Mouse (Mus musculus) forebrain, embryonic 13.5 days (tissue): ENCODE measurements around the gene Slit3. TPM values are rescaled to one million over a fixed set of nuclear protein-coding genes. Genes with fewer than 3 reads are reported as not detected.
A peak's percentile ranks its signal among the peaks of the same experiment; 100 is the strongest.

Experiments used
- ATAC-seq: fragments of 200-750 bp; cut with Nextera tagmentation; 2 replicates; pipeline ENCODE4 v1.8.0; 2017
- H3K27ac ChIP-seq: fragments of 300-500 bp; sonication (generic); 2 replicates; pipeline ENCODE4 v1.5.1; 2015; ENCODE audit warnings: inconsistent platforms, mild to moderate bottlenecking, moderate library complexity
- H3K27me3 ChIP-seq: fragments of 300-500 bp; sonication (generic); 2 replicates; pipeline ENCODE4 v1.6.1; 2015; ENCODE audit warnings: mild to moderate bottlenecking, inconsistent platforms
- H3K36me3 ChIP-seq: fragments of 300-500 bp; sonication (generic); 2 replicates; pipeline ENCODE4 v1.6.1; 2015; ENCODE audit warnings: mild to moderate bottlenecking, inconsistent platforms; ENCODE audit not compliant: poor library complexity, severe bottlenecking
- H3K4me1 ChIP-seq: fragments of 300-500 bp; sonication (generic); 2 replicates; pipeline ENCODE4 v1.6.1; 2015; ENCODE audit warnings: inconsistent platforms
- H3K4me2 ChIP-seq: fragments of 300-500 bp; sonication (generic); 2 replicates; pipeline ENCODE4 v1.6.1; 2015; ENCODE audit warnings: inconsistent platforms, mild to moderate bottlenecking, moderate library complexity
- H3K4me3 ChIP-seq: fragments of 300-500 bp; sonication (generic); 2 replicates; pipeline ENCODE4 v1.5.1; 2015; ENCODE audit warnings: mild to moderate bottlenecking, inconsistent platforms
- H3K9ac ChIP-seq: fragments of 300-500 bp; sonication (generic); 2 replicates; pipeline ENCODE4 v1.6.1; 2015; ENCODE audit warnings: mild to moderate bottlenecking, inconsistent platforms
- H3K9me3 ChIP-seq: fragments of 300-500 bp; sonication (generic); replicated peaks from 2 replicates; pipeline ENCODE4 v1.6.1; 2016; ENCODE audit warnings: inconsistent platforms
- WGBS: fragments of 180-500 bp; shearing (Covaris S2); methylation state at CpG from one replicate; pipeline ENCODE4 v1.1.7; 2015; 5-methylcytosine and 5-hydroxymethylcytosine counted together
- polyA plus RNA-seq: library from polyadenylated mRNA; unstranded; fragments of >200 nt; fragmentation: Nextera tagmentation; extraction: Ambion mirVana; gene quantifications from 2 replicates; pipeline ENCODE4 v1.2.1, GENCODE M21; 2015

Slit3 gene
- polyA plus RNA-seq, 1 experiment from 2014 or later = 2.6 TPM

- H3K4me3 ChIP-seq = no peak overlapping the region
- no peaks in the 10 kb centered on the region for H3K36me3 ChIP-seq
- H3K4me2 ChIP-seq = peak overlapping the region; percentile 16; the same call in 1 of the 2 replicates
- H3K27me3 ChIP-seq = peaks cover 96% of the 10 kb centered on the region
- no peak overlapping the region for H3K9ac ChIP-seq
- WGBS = 4% methylated on average over 4 of the region's 4 CpGs
- H3K27ac ChIP-seq = no peak overlapping the region
- no peaks in the 10 kb centered on the region for H3K9me3 ChIP-seq
- H3K4me1 ChIP-seq = peaks cover 19% of the 10 kb centered on the region
- ATAC-seq = peak; percentile 28; the same call in 1 of the 2 replicates
Observed at GRCm38 (mm10) chr11:35454781-35455180, 333.8 kb downstream of the Slit3 start.

GRCm38 (mm10) chr11:35458068-35458467, 337.0 kb downstream of the Slit3 start:
- no peak overlapping the region for H3K4me3 ChIP-seq
- H3K4me2 ChIP-seq = no peak overlapping the region
- ATAC-seq = no peak
- 63% methylated on average over 2 of the region's 2 CpGs for WGBS
- no peaks in the 10 kb centered on the region for H3K9me3 ChIP-seq
- no peak overlapping the region for H3K27ac ChIP-seq
- peaks cover 19% of the 10 kb centered on the region for H3K4me1 ChIP-seq
- no peaks in the 10 kb centered on the region for H3K36me3 ChIP-seq
- H3K27me3 ChIP-seq = peaks cover 96% of the 10 kb centered on the region
- H3K9ac ChIP-seq = no peak overlapping the region

GRCm38 (mm10) chr11:35466701-35467100, 345.7 kb downstream of the Slit3 start:
- Histone ChIP-seq H3K4me3 (no peak overlapping the region), H3K27me3 (peaks cover 79% of the 10 kb centered on the region), H3K9me3 (no peaks in the 10 kb centered on the region), H3K4me2 (no peak overlapping the region), H3K27ac (no peak overlapping the region), H3K9ac (no peak overlapping the region), H3K4me1 (no peaks in the 10 kb centered on the region), H3K36me3 (no peaks in the 10 kb centered on the region)
- WGBS = 80% methylated on average over 6 of the region's 6 CpGs
- ATAC-seq = no peak

- H3K27ac ChIP-seq = no peak overlapping the region
- H3K4me2 ChIP-seq = no peak overlapping the region
- H3K4me1 ChIP-seq = no peaks in the 10 kb centered on the region
- 88% methylated on average over 7 of the region's 7 CpGs for WGBS
- no peaks in the 10 kb centered on the region for H3K9me3 ChIP-seq
- peaks cover 71% of the 10 kb centered on the region for H3K27me3 ChIP-seq
- H3K4me3 ChIP-seq = no peak overlapping the region
- no peak overlapping the region for H3K9ac ChIP-seq
- H3K36me3 ChIP-seq = no peaks in the 10 kb centered on the region
- no peak for ATAC-seq
Observed at GRCm38 (mm10) chr11:35468847-35469246, 347.8 kb downstream of the Slit3 start.

- WGBS = 77% methylated on average over 4 of the region's 4 CpGs
- ATAC-seq = no peak
- H3K27me3 ChIP-seq = peaks cover 62% of the 10 kb centered on the region
Observed at GRCm38 (mm10) chr11:35469940-35470339, 348.9 kb downstream of the Slit3 start.

GRCm38 (mm10) chr11:35470853-35471252, 349.8 kb downstream of the Slit3 start:
- H3K9me3 ChIP-seq = no peaks in the 10 kb centered on the region
- WGBS = 52% methylated on average over 5 of the region's 5 CpGs
- H3K27me3 ChIP-seq = peaks cover 53% of the 10 kb centered on the region
- no peak overlapping the region for H3K9ac ChIP-seq
- no peaks in the 10 kb centered on the region for H3K36me3 ChIP-seq
- H3K4me2 ChIP-seq = no peak overlapping the region
- no peaks in the 10 kb centered on the region for H3K4me1 ChIP-seq
- no peak overlapping the region for H3K27ac ChIP-seq
- ATAC-seq = no peak
- H3K4me3 ChIP-seq = no peak overlapping the region

More at GRCm38 (mm10) chr11:35469940-35470339, 348.9 kb downstream of the Slit3 start:
- no peak overlapping the region for H3K27ac ChIP-seq
- no peak overlapping the region for H3K4me2 ChIP-seq
- H3K4me1 ChIP-seq = no peaks in the 10 kb centered on the region
- H3K9me3 ChIP-seq = no peaks in the 10 kb centered on the region
- H3K4me3 ChIP-seq = no peak overlapping the region
- H3K36me3 ChIP-seq = no peaks in the 10 kb centered on the region
- no peak overlapping the region for H3K9ac ChIP-seq

- H3K27me3 ChIP-seq = peaks cover 44% of the 10 kb centered on the region
- no peaks in the 10 kb centered on the region for H3K4me1 ChIP-seq
- no peak overlapping the region for H3K4me3 ChIP-seq
- H3K36me3 ChIP-seq = no peaks in the 10 kb centered on the region
- no peak overlapping the region for H3K4me2 ChIP-seq
- no peak for ATAC-seq
- no peaks in the 10 kb centered on the region for H3K9me3 ChIP-seq
- no peak overlapping the region for H3K9ac ChIP-seq
- no peak overlapping the region for H3K27ac ChIP-seq
- 78% methylated on average over 11 of the region's 11 CpGs for WGBS
Observed at GRCm38 (mm10) chr11:35472842-35473616, 352.0 kb downstream of the Slit3 start.

GRCm38 (mm10) chr11:35473617-35473996, 352.6 kb downstream of the Slit3 start:
- H3K9me3 ChIP-seq = no peaks in the 10 kb centered on the region
- H3K27ac ChIP-seq = no peak overlapping the region
- no peak overlapping the region for H3K4me3 ChIP-seq
- no peaks in the 10 kb centered on the region for H3K4me1 ChIP-seq
- ATAC-seq = no peak
- no peaks in the 10 kb centered on the region for H3K36me3 ChIP-seq
- no peak overlapping the region for H3K4me2 ChIP-seq
- H3K9ac ChIP-seq = no peak overlapping the region
- 91% methylated on average over 5 of the region's 5 CpGs for WGBS
- peaks cover 41% of the 10 kb centered on the region for H3K27me3 ChIP-seq

GRCm38 (mm10) chr11:35480146-35480545, 359.1 kb downstream of the Slit3 start:
- no peak overlapping the region for H3K9ac ChIP-seq
- no peaks in the 10 kb centered on the region for H3K9me3 ChIP-seq
- no peaks in the 10 kb centered on the region for H3K36me3 ChIP-seq
- 0 out of 2 replicates have a peak, but pooled peaks cover 3% of the 10 kb centered on the region for H3K4me1 ChIP-seq
- peaks cover 33% of the 10 kb centered on the region for H3K27me3 ChIP-seq
- H3K4me3 ChIP-seq = no peak overlapping the region
- no peak overlapping the region for H3K27ac ChIP-seq
- WGBS = 42% methylated on average over 8 of the region's 8 CpGs
- H3K4me2 ChIP-seq = no peak overlapping the region
- no peak for ATAC-seq

GRCm38 (mm10) chr11:35481611-35482363, 360.8 kb downstream of the Slit3 start:
- Histone ChIP-seq H3K36me3 (no peaks in the 10 kb centered on the region), H3K4me3 (no peak overlapping the region), H3K4me1 (peaks cover 9% of the 10 kb centered on the region), H3K9ac (no peak overlapping the region), H3K4me2 (no peak overlapping the region), H3K9me3 (no peaks in the 10 kb centered on the region), H3K27ac (no peak overlapping the region), H3K27me3 (peaks cover 39% of the 10 kb centered on the region)
- ATAC-seq = no peak
- WGBS = 91% methylated on average over 9 of the region's 9 CpGs

GRCm38 (mm10) chr11:35487966-35488365, 366.9 kb downstream of the Slit3 start:
- Histone ChIP-seq H3K36me3 (no peaks in the 10 kb centered on the region), H3K4me2 (no peak overlapping the region), H3K9ac (no peak overlapping the region), H3K27me3 (peaks cover 39% of the 10 kb centered on the region), H3K4me1 (peaks cover 8% of the 10 kb centered on the region), H3K4me3 (no peak overlapping the region), H3K9me3 (no peaks in the 10 kb centered on the region), H3K27ac (no peak overlapping the region)
- WGBS = 78% methylated on average over 5 of the region's 5 CpGs
- no peak for ATAC-seq

GRCm38 (mm10) chr11:35491701-35492100, 370.7 kb downstream of the Slit3 start:
- Histone ChIP-seq H3K27ac (no peak overlapping the region), H3K27me3 (peaks cover 44% of the 10 kb centered on the region), H3K4me1 (peaks cover 9% of the 10 kb centered on the region), H3K4me3 (no peak overlapping the region), H3K4me2 (no peak overlapping the region), H3K9me3 (no peaks in the 10 kb centered on the region), H3K9ac (no peak overlapping the region), H3K36me3 (no peaks in the 10 kb centered on the region)
- 61% methylated on average over 5 of the region's 5 CpGs for WGBS
- no peak for ATAC-seq
